Comparison of ENCODE assay signal across 21 mouse cellular contexts in the genomic region with DNA sequence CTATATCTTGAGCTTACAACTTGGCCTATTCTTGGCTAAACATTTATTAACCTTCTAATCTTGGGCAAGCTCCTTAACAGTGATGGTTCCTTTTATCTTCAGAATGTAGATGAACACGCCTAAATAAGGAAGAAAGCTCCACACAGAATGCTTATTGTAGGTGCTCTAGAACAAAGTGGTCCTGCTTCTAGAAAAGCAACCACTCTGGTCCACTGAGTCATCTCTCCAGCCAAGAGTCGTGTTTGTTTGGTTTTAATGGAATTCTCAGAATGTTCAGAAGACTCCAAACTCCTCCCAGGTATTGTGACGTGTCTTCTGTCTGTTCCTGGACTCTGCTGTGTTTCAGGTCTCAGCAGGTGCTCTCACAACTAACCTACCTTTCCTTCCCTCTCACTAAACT.
"Had no signal": no experiment of that assay in that cellular context is flagged by ENCODE, and none has a peak within 500 bp of the region (broad histone marks: within the 10 kb centered on the region; RNA-seq: fewer than 3 reads in every experiment).

No protein-coding gene starts in this region.

- ATAC-seq: midbrain, embryonic 13.5 days; midbrain, embryonic 16.5 days had no signal

- H3K27me3 ChIP-seq: liver, embryonic 13.5 days; midbrain, embryonic 13.5 days; neural tube, embryonic 13.5 days; stomach, embryonic 15.5 days had no signal

- H3K4me2 ChIP-seq: liver, embryonic 13.5 days; midbrain, embryonic 13.5 days; neural tube, embryonic 13.5 days; stomach, embryonic 15.5 days had no signal

- DNase-seq: kidney, adult 18-20 months; kidney, adult 9 months; kidney, postnatal 25 days; layer of hippocampus, adult 9-11 months; liver, embryonic 13.5 days; lung, adult 2 months; retina, postnatal 1 day; right cerebral cortex, postnatal 25 days; spleen, adult 18-20 months; thymus, postnatal 25 days had no signal

- H3K4me3 ChIP-seq: layer of hippocampus, adult 2 months; left cerebral cortex, adult 2 months; liver, embryonic 13.5 days; megakaryocyte, embryonic 14.5 days; midbrain, embryonic 10.5 days; midbrain, embryonic 13.5 days; myocyte; neural tube, embryonic 13.5 days; stomach, embryonic 15.5 days had no signal

- H3K36me3 ChIP-seq: liver, embryonic 13.5 days; midbrain, embryonic 13.5 days; neural tube, embryonic 13.5 days; stomach, embryonic 15.5 days had no signal

- H3K9me3 ChIP-seq: liver, embryonic 13.5 days; megakaryocyte, embryonic 14.5 days; midbrain, embryonic 10.5 days; midbrain, embryonic 13.5 days; neural tube, embryonic 13.5 days; stomach, embryonic 15.5 days had no signal

- H3K4me1 ChIP-seq: megakaryocyte, embryonic 14.5 days had no signal

- H3K27ac ChIP-seq: kidney, postnatal 0 days; layer of hippocampus, adult 2 months; left cerebral cortex, adult 2 months; liver, embryonic 13.5 days; macrophage; midbrain, embryonic 10.5 days; midbrain, embryonic 13.5 days; neural tube, embryonic 13.5 days; stomach, embryonic 15.5 days had no signal

- H3K9ac ChIP-seq: liver, embryonic 13.5 days; midbrain, embryonic 13.5 days; neural tube, embryonic 13.5 days; stomach, embryonic 15.5 days had no signal
